Mouse (Mus musculus) embryonic facial prominence, embryonic 14.5 days (tissue): ENCODE measurements around the gene Gm13691. TPM values are rescaled to one million over a fixed set of nuclear protein-coding genes. Genes with fewer than 3 reads are reported as not detected.

Source experiments
- ATAC-seq: fragments of 200-750 bp; cut with Nextera tagmentation; 2 replicates; pipeline ENCODE4 v1.8.0; 2017; ENCODE audit warnings: low read depth, moderate number of reproducible peaks, moderate TSS enrichment
- DNase-seq: peaks from one replicate; pipeline ENCODE4 v3.0.0-alpha.2; 2015; ENCODE audit warnings: low spot score
- H3K27ac ChIP-seq: fragments of 300-500 bp; sonication (generic); replicated peaks from 2 replicates; pipeline ENCODE4 v1.5.1; 2014; ENCODE audit warnings: low read depth, mild to moderate bottlenecking, low read length, moderate library complexity
- H3K27me3 ChIP-seq: fragments of 300-500 bp; sonication (generic); replicated peaks from 2 replicates; pipeline ENCODE4 v1.6.1; 2014; ENCODE audit warnings: low read length; ENCODE audit not compliant: control insufficient read depth, insufficient read depth
- H3K36me3 ChIP-seq: fragments of 300-500 bp; sonication (generic); 2 replicates; pipeline ENCODE4 v1.6.1; 2014; ENCODE audit warnings: low read length, mixed read lengths; ENCODE audit not compliant: control insufficient read depth, insufficient read depth
- H3K4me1 ChIP-seq: fragments of 300-500 bp; sonication (generic); 2 replicates; pipeline ENCODE4 v1.6.1; 2014; ENCODE audit warnings: antibody characterized with exemption, low read length; ENCODE audit not compliant: control insufficient read depth, insufficient read depth
- H3K4me2 ChIP-seq: fragments of 300-500 bp; sonication (generic); 2 replicates; pipeline ENCODE4 v1.6.1; 2014; ENCODE audit warnings: low read depth, mild to moderate bottlenecking, low read length, moderate library complexity, mixed read lengths
- H3K4me3 ChIP-seq: fragments of 300-500 bp; sonication (generic); 2 replicates; pipeline ENCODE4 v1.5.1; 2014; ENCODE audit warnings: low read depth, mild to moderate bottlenecking, low read length
- H3K9ac ChIP-seq: fragments of 300-500 bp; sonication (generic); 2 replicates; pipeline ENCODE4 v1.6.1; 2014; ENCODE audit warnings: low read depth, mild to moderate bottlenecking, low read length, moderate library complexity, mixed read lengths
- H3K9me3 ChIP-seq: fragments of 300-500 bp; sonication (generic); 2 replicates; pipeline ENCODE4 v1.6.1; 2016; ENCODE audit warnings: low read length; ENCODE audit not compliant: control insufficient read depth
- WGBS: fragments of 180-500 bp; shearing (Covaris S2); extraction: QIAGEN DNeasy Blood & Tissue Kit; methylation state at CpG from one replicate; pipeline ENCODE4 v1.1.7; 2014; 5-methylcytosine and 5-hydroxymethylcytosine counted together
- polyA plus RNA-seq: library from polyadenylated mRNA; unstranded; fragments of >200 nt; fragmentation: Nextera tagmentation; extraction: Ambion mirVana; gene quantifications from 2 replicates; pipeline ENCODE4 v1.2.1, GENCODE M21; 2014

Gene Gm13691
- polyA plus RNA-seq, 1 experiment from 2014 or later, result not detected

DNA sequence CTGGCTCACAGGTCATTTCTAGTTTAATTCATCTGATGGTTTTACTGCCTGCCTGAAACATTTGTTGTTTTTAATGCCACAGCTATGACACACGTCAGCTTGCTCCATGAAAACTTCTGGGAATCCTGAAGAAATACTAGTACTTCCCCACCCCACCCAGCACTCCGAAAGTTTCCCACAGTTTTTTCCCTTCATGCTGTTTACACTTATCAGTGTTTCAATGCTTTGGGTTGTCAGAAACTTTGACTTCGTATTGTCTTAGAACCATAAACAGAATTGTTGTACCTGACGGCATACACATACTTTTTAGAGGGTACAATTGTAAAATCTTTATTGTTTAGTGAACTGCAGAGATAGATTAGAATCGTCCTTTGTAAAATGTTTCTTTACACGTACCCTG is 48.9 kb downstream of the Gm13691 start:
- Histone ChIP-seq H3K9me3 (no peaks in the 10 kb centered on the region), H3K4me1 (no peaks in the 10 kb centered on the region), H3K4me3 (no peak overlapping the region), H3K36me3 (no peaks in the 10 kb centered on the region), H3K27me3 (no peaks in the 10 kb centered on the region), H3K9ac (no peak overlapping the region), H3K4me2 (no peak overlapping the region), H3K27ac (no peak overlapping the region)
- WGBS, result 63% methylated on average over 6 of the region's 6 CpGs
- ATAC-seq, result no peak
- DNase-seq, result no peak

Other genes starting within 250 kb of the Gm13691 start
- gene Fam171b, start 177.9 kb upstream of the Gm13691 start, polyA plus RNA-seq, result 21.0 TPM in 2 replicates
- 0.53 TPM in 1 of 2 replicates, not detected in the other for gene Zswim2, start 49.3 kb upstream of the Gm13691 start, polyA plus RNA-seq
- gene Gm13698, start 34.9 kb upstream of the Gm13691 start, polyA plus RNA-seq, result not detected in 2 replicates
- not detected in 2 replicates for gene Gm13693, start 29.1 kb upstream of the Gm13691 start, polyA plus RNA-seq
- gene Gm13695, start 23.2 kb upstream of the Gm13691 start, polyA plus RNA-seq, result not detected in 2 replicates
- gene Gm13696, start 17.4 kb upstream of the Gm13691 start, polyA plus RNA-seq, result not detected in 2 replicates
- not detected in 2 replicates for gene Gm13694, start 11.6 kb upstream of the Gm13691 start, polyA plus RNA-seq
- gene Gm13697, start 5.8 kb upstream of the Gm13691 start, polyA plus RNA-seq, result not detected in 2 replicates